In the genomic region with DNA sequence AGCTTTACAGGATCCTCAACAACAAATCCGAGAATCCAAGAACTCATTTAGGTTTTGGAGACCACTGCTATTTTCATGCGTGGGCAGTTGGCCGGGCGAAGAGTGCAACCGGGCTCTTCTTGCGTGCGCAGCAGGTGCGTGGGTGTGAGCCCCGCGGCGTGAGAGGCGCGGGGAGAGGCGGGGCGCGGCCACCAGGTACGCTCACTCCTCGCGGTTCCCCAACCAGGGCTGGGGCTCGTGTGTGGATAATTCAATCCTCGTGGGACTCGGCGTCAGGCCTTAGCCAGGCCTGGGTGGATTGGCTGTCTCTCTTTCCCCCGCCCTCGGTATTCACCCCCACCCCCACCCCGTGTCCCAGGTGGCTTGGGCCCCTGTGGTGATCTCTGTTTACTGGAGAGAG, we compare ENCODE assay signal across 8 mouse cellular contexts. TPM values are rescaled to one million over a fixed set of nuclear protein-coding genes. Genes with fewer than 3 reads are reported as not detected.
A peak's percentile ranks its signal among the peaks of the same experiment; 100 is the strongest.
DNase-seq lines count a peak whose midpoint lies in the region; ATAC-seq lines count a peak whose summit lies in the region.

No protein-coding gene starts in this region.

- 6% methylated on average over 26 of the region's 26 CpGs for WGBS in hindbrain, embryonic 13.5 days
- 9% methylated on average over 26 of the region's 26 CpGs for WGBS in midbrain, embryonic 10.5 days

- H3K4me3 ChIP-seq in hindbrain, embryonic 13.5 days = peak overlapping the region; percentile 39
- peak overlapping the region; percentile 56 for H3K4me3 ChIP-seq in midbrain, embryonic 10.5 days

- peaks cover 34% of the 10 kb centered on the region for H3K4me1 ChIP-seq in hindbrain, embryonic 13.5 days (replicated peaks)
- peaks cover 29% of the 10 kb centered on the region for H3K4me1 ChIP-seq in midbrain, embryonic 10.5 days

- H3K9me3 ChIP-seq in hindbrain, embryonic 13.5 days = no peaks in the 10 kb centered on the region
- no peaks in the 10 kb centered on the region for H3K9me3 ChIP-seq in midbrain, embryonic 10.5 days (replicated peaks)

- ATAC-seq in hindbrain, embryonic 13.5 days (ENCODE audit: low FRiP score) = no peak

- peaks cover 64% of the 10 kb centered on the region for H3K27me3 ChIP-seq in hindbrain, embryonic 13.5 days
- peaks cover 60% of the 10 kb centered on the region for H3K27me3 ChIP-seq in midbrain, embryonic 10.5 days (ENCODE audit: low read depth, poor library complexity, severe bottlenecking)

- peak; percentile 19 to 33 for DNase-seq in layer of hippocampus, adult 8-10 months (ENCODE audit: low spot score in 2 of 2)
- no peak for DNase-seq in layer of hippocampus, postnatal 36 days
- peak; percentile 83 for DNase-seq in cerebellum, adult 9-10 months
- DNase-seq in midbrain, embryonic 10.5 days (ENCODE audit: low spot score) = no peak
- DNase-seq in natural killer cell, adult 2 months (ENCODE audit: low spot score in 2 of 2) = no peak
- DNase-seq in urinary bladder, postnatal 10 days (ENCODE audit: low spot score) = no peak
- no peak for DNase-seq in ovary, postnatal 14 days (ENCODE audit: low spot score)

- H3K9ac ChIP-seq in hindbrain, embryonic 13.5 days = peak overlapping the region; percentile 73

- peak overlapping the region; percentile 68 for H3K4me2 ChIP-seq in hindbrain, embryonic 13.5 days

- peaks cover 10% of the 10 kb centered on the region for H3K36me3 ChIP-seq in hindbrain, embryonic 13.5 days
- H3K36me3 ChIP-seq in midbrain, embryonic 10.5 days = peaks cover 14% of the 10 kb centered on the region

- no peak overlapping the region for H3K27ac ChIP-seq in hindbrain, embryonic 13.5 days
- peak overlapping the region; percentile 63; the same call in 1 of the 2 replicates for H3K27ac ChIP-seq in midbrain, embryonic 10.5 days (replicated peaks)

RNA-seq across cellular contexts. Expression of a gene that starts 1.2 kb away (rescaled TPM):
- 10 to 100 TPM; 35.6 to 44.8 (median 42.1) TPM for total RNA-seq in layer of hippocampus, adult 8-10 months (2022)
- total RNA-seq in layer of hippocampus, postnatal 36 days (2021) = 10 to 100 TPM; 30.5 to 34.6 TPM
- polyA plus RNA-seq in hindbrain, embryonic 13.5 days (2015; fragmentation: Nextera tagmentation; extraction: Ambion mirVana) = 3.1 and 4.6 TPM in 2 replicates
- 1.2 and 1.3 TPM in 2 replicates for polyA plus RNA-seq in midbrain, embryonic 10.5 days (2016; fragmentation: Nextera tagmentation; extraction: Ambion mirVana)

RNA-seq across cellular contexts. Expression of a gene that starts 7.1 kb away (rescaled TPM):
- 1 to 10 TPM; 6.5 to 9.5 (median 7.4) TPM for total RNA-seq in layer of hippocampus, adult 8-10 months (2022)
- 1 to 10 TPM; 6.9 to 9.4 TPM for total RNA-seq in layer of hippocampus, postnatal 36 days (2021)
- 16.1 and 18.1 TPM in 2 replicates for polyA plus RNA-seq in hindbrain, embryonic 13.5 days (2015; fragmentation: Nextera tagmentation; extraction: Ambion mirVana)
- 16.0 and 18.9 TPM in 2 replicates for polyA plus RNA-seq in midbrain, embryonic 10.5 days (2016; fragmentation: Nextera tagmentation; extraction: Ambion mirVana)

RNA-seq across cellular contexts. Expression of a gene that starts 15.9 kb away (rescaled TPM):
- total RNA-seq in layer of hippocampus, adult 8-10 months (2022) = 1 to 10 TPM in 1 of 4 experiments, under 1 TPM in 3; 0.91 to 1.9 (median 0.95) TPM
- 1 to 10 TPM; 1.1 to 1.3 TPM for total RNA-seq in layer of hippocampus, postnatal 36 days (2021)
- polyA plus RNA-seq in hindbrain, embryonic 13.5 days (2015; fragmentation: Nextera tagmentation; extraction: Ambion mirVana) = 5.0 and 5.5 TPM in 2 replicates
- polyA plus RNA-seq in midbrain, embryonic 10.5 days (2016; fragmentation: Nextera tagmentation; extraction: Ambion mirVana) = 4.8 and 5.0 TPM in 2 replicates

RNA-seq across cellular contexts. Expression of a gene that starts 24.0 kb away (rescaled TPM):
- 10 to 100 TPM; 39.3 to 45.7 (median 42.6) TPM for total RNA-seq in layer of hippocampus, adult 8-10 months (2022)
- total RNA-seq in layer of hippocampus, postnatal 36 days (2021) = 10 to 100 TPM; 41.4 to 45.6 TPM
- polyA plus RNA-seq in hindbrain, embryonic 13.5 days (2015; fragmentation: Nextera tagmentation; extraction: Ambion mirVana) = 193 and 201 TPM in 2 replicates
- polyA plus RNA-seq in midbrain, embryonic 10.5 days (2016; fragmentation: Nextera tagmentation; extraction: Ambion mirVana) = 241 and 244 TPM in 2 replicates

RNA-seq across cellular contexts. Expression of a gene that starts 25.9 kb away (rescaled TPM):
- total RNA-seq in layer of hippocampus, adult 8-10 months (2022) = 1 to 10 TPM; 2.5 to 8.6 (median 3.5) TPM
- total RNA-seq in layer of hippocampus, postnatal 36 days (2021) = 1 to 10 TPM; 3.9 to 5.1 TPM
- 12.4 and 14.7 TPM in 2 replicates for polyA plus RNA-seq in hindbrain, embryonic 13.5 days (2015; fragmentation: Nextera tagmentation; extraction: Ambion mirVana)
- polyA plus RNA-seq in midbrain, embryonic 10.5 days (2016; fragmentation: Nextera tagmentation; extraction: Ambion mirVana) = 9.6 and 10.7 TPM in 2 replicates

Comparison
In these comparisons a context has a peak if more than half of its experiments do, and no peak if none do; other contexts are left out.
1. DNase-seq: peak in layer of hippocampus, adult 8-10 months (2 of 2) and cerebellum, adult 9-10 months (single experiment); none in layer of hippocampus, postnatal 36 days (0 of 2), midbrain, embryonic 10.5 days (single experiment), natural killer cell, adult 2 months (0 of 2), urinary bladder, postnatal 10 days (single experiment) and ovary, postnatal 14 days (single experiment).